Mouse (Mus musculus) G1E (cell line): ENCODE measurements at regions not wholly inside any gene's neighbourhood (a gene's known extent, or its start where the extent isn't known, plus 50 kb on each side); places are given as distances from the start of the nearest gene placed in this dataset.

Source experiments
- CTCF ChIP-seq: IDR thresholded peaks from 2 replicates; pipeline ENCODE4 v1.5.1; 2012; ENCODE audit warnings: low read depth, low read length, inconsistent platforms, mixed read lengths
- POLR2AphosphoS5 ChIP-seq: IDR thresholded peaks from 2 replicates; pipeline ENCODE4 v1.6.1; 2012; ENCODE audit warnings: low read depth, low read length, inconsistent platforms; ENCODE audit not compliant: insufficient replicate concordance

- TF ChIP-seq CTCF: no peak
- no peak for TF ChIP-seq POLR2AphosphoS5
Observed at GRCm38 (mm10) chr11:64833786-64834185, 145.1 kb upstream of the Elac2 start.
